In the genomic region with DNA sequence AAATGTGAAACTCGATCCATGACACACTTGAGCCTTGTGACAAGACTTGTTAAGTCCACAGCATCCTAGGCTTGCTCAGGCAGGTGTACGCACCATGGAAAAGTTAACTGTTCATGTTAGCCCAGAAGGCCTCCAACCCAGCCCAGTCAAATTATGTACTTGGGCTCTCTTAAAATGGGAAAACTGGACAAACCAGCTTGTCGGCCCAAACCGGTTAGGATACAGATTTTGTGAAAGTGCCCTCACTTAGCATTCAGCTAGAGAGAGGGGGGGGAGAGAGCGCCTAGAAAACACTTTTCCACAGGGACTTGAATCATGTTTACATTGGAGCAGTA, we compare ENCODE assay signal across 8 mouse cellular contexts. TPM values are rescaled to one million over a fixed set of nuclear protein-coding genes. Genes with fewer than 3 reads are reported as not detected.
DNase-seq lines count a peak whose midpoint lies in the region; ATAC-seq lines count a peak whose summit lies in the region.

No protein-coding gene starts in this region.

- H3K27ac ChIP-seq in forebrain, embryonic 10.5 days = peak overlapping the region; percentile 96
- H3K27ac ChIP-seq in kidney, embryonic 16.5 days (ENCODE audit: low read length) = peak overlapping the region; percentile 50

- DNase-seq in embryo, embryonic 10.5 days (ENCODE audit: low spot score) = peak; percentile 42
- DNase-seq in forebrain, embryonic 10.5 days (ENCODE audit: extremely low spot score, low spot score) = no peak
- peak; percentile 82 for DNase-seq in lung, postnatal 36 days
- DNase-seq in adrenal gland, postnatal 4 days (ENCODE audit: low spot score in 2 of 2) = no peak
- no peak for DNase-seq in adrenal gland, postnatal 25 days
- no peak for DNase-seq in right cerebral cortex, adult 2 months (ENCODE audit: low spot score in 2 of 2)
- DNase-seq in gastrocnemius, postnatal 10 days = no peak

- H3K4me2 ChIP-seq in kidney, embryonic 16.5 days (replicated peaks; ENCODE audit: low read depth, low read length) = peak overlapping the region; percentile 90

- no peak for ATAC-seq in kidney, embryonic 16.5 days (ENCODE audit: low FRiP score, low TSS enrichment)

- peak overlapping the region; percentile 97 for H3K4me3 ChIP-seq in forebrain, embryonic 10.5 days
- peak overlapping the region; percentile 91 for H3K4me3 ChIP-seq in kidney, embryonic 16.5 days (ENCODE audit: low read length)

- H3K9me3 ChIP-seq in forebrain, embryonic 10.5 days = peaks cover 14% of the 10 kb centered on the region; the same call in 1 of the 2 replicates
- H3K9me3 ChIP-seq in kidney, embryonic 16.5 days (ENCODE audit: low read length) = 0 out of 2 replicates have a peak, but pooled peaks cover 7% of the 10 kb centered on the region

- peak overlapping the region; percentile 89; the same call in 1 of the 2 replicates for H3K9ac ChIP-seq in kidney, embryonic 16.5 days (replicated peaks; ENCODE audit: low read length)

- 35% methylated on average over 5 of the region's 5 CpGs for WGBS in forebrain, embryonic 10.5 days
- 49% methylated on average over 5 of the region's 5 CpGs for WGBS in kidney, embryonic 16.5 days

- H3K36me3 ChIP-seq in forebrain, embryonic 10.5 days (replicated peaks) = peaks cover 25% of the 10 kb centered on the region
- no peaks in the 10 kb centered on the region for H3K36me3 ChIP-seq in kidney, embryonic 16.5 days (ENCODE audit: insufficient read depth, low read length)

- H3K4me1 ChIP-seq in forebrain, embryonic 10.5 days = peaks cover 42% of the 10 kb centered on the region
- H3K4me1 ChIP-seq in kidney, embryonic 16.5 days (ENCODE audit: insufficient read depth, low read length) = peaks cover 28% of the 10 kb centered on the region

- H3K27me3 ChIP-seq in forebrain, embryonic 10.5 days (ENCODE audit: poor library complexity, severe bottlenecking) = no peaks in the 10 kb centered on the region
- no peaks in the 10 kb centered on the region for H3K27me3 ChIP-seq in kidney, embryonic 16.5 days (ENCODE audit: insufficient read depth, low read length)

RNA-seq across cellular contexts. Expression of a gene that starts 1.5 kb away (rescaled TPM):
- 39.0 and 41.5 TPM in 2 replicates for polyA plus RNA-seq in forebrain, embryonic 10.5 days (2016; fragmentation: Nextera tagmentation; extraction: Ambion mirVana)
- 22.4 and 22.9 TPM in 2 replicates for polyA plus RNA-seq in kidney, embryonic 16.5 days (2015; fragmentation: Nextera tagmentation; extraction: Ambion mirVana)
- total RNA-seq in adrenal gland, postnatal 4 days (2021) = 10 to 100 TPM; 15.5 to 19.5 TPM
- total RNA-seq in adrenal gland, postnatal 25 days (2021) = 7.5 and 11.6 TPM in 2 replicates
- 10 to 100 TPM; 16.2 to 17.5 TPM for total RNA-seq in gastrocnemius, postnatal 10 days (2021)

RNA-seq across cellular contexts. Expression of a gene that starts 43.6 kb away (rescaled TPM):
- polyA plus RNA-seq in forebrain, embryonic 10.5 days (2016; fragmentation: Nextera tagmentation; extraction: Ambion mirVana) = 4.5 and 6.1 TPM in 2 replicates
- 14.0 and 17.4 TPM in 2 replicates for polyA plus RNA-seq in kidney, embryonic 16.5 days (2015; fragmentation: Nextera tagmentation; extraction: Ambion mirVana)
- total RNA-seq in adrenal gland, postnatal 4 days (2021) = 10 to 100 TPM; 16.9 to 21.7 TPM
- total RNA-seq in adrenal gland, postnatal 25 days (2021) = 11.9 and 16.2 TPM in 2 replicates
- 1 to 10 TPM; 6.5 to 7.4 TPM for total RNA-seq in gastrocnemius, postnatal 10 days (2021)

Comparison
In these comparisons a context has a peak if more than half of its experiments do, and no peak if none do; other contexts are left out.
1. DNase-seq: peak in embryo, embryonic 10.5 days (single experiment) and lung, postnatal 36 days (single experiment); none in forebrain, embryonic 10.5 days (single experiment), adrenal gland, postnatal 4 days (0 of 2), adrenal gland, postnatal 25 days (single experiment), right cerebral cortex, adult 2 months (0 of 2) and gastrocnemius, postnatal 10 days (single experiment).